Mouse (Mus musculus) thymus, adult 2 months (tissue): ENCODE results near the gene Polr1e. TPM values are rescaled to one million over a fixed set of nuclear protein-coding genes. Genes with fewer than 3 reads are reported as not detected.
"Not testable (repeated sequence)": the region's sequence is repeated elsewhere in the genome, so short reads cannot be mapped to it uniquely, and the experiment has no call there.

Experiments
- DNase-seq: peaks from one replicate; pipeline ENCODE4 v3.0.0; 2021
- H3K27ac ChIP-seq: fragments of 200-500 bp; 2 replicates; pipeline ENCODE4 v1.5.1; 2012; ENCODE audit warnings: low read length, control low read depth; ENCODE audit not compliant: control insufficient read depth, insufficient read depth
- H3K27me3 ChIP-seq: fragments of 200-500 bp; 2 replicates; pipeline ENCODE4 v1.6.1; 2012; ENCODE audit warnings: mild to moderate bottlenecking, low read length, moderate library complexity, mixed read lengths; ENCODE audit not compliant: control insufficient read depth, insufficient read depth
- H3K36me3 ChIP-seq: fragments of 200-500 bp; 2 replicates; pipeline ENCODE4 v1.6.1; 2012; ENCODE audit warnings: mild to moderate bottlenecking, low read length, moderate library complexity; ENCODE audit not compliant: control insufficient read depth, insufficient read depth
- H3K4me1 ChIP-seq: fragments of 200-500 bp; replicated peaks from 2 replicates; pipeline ENCODE4 v1.6.1; 2012; ENCODE audit warnings: low read length; ENCODE audit not compliant: control insufficient read depth, insufficient read depth
- H3K4me3 ChIP-seq: fragments of 200-500 bp; 2 replicates; pipeline ENCODE4 v1.5.1; 2012; ENCODE audit warnings: mild to moderate bottlenecking, low read length, control low read depth, moderate library complexity; ENCODE audit not compliant: control insufficient read depth, insufficient read depth
- CTCF ChIP-seq: fragments of 200-500 bp; IDR thresholded peaks from 2 replicates; pipeline ENCODE4 v1.5.1; 2012; ENCODE audit warnings: mild to moderate bottlenecking, control low read depth, low read length, moderate library complexity, borderline replicate concordance; ENCODE audit not compliant: control insufficient read depth, poor library complexity, insufficient read depth; ENCODE audit errors: extremely low read depth
- POLR2A ChIP-seq: fragments of 200-500 bp; IDR thresholded peaks from 2 replicates; pipeline ENCODE4 v1.6.1; 2012; ENCODE audit warnings: mild to moderate bottlenecking, low read length, control low read depth, moderate library complexity; ENCODE audit not compliant: control insufficient read depth, poor library complexity, insufficient read depth; ENCODE audit errors: extremely low read depth
- WGBS: fragments of 180-500 bp; shearing (Covaris S2); methylation state at CpG from one replicate; pipeline ENCODE4 v1.1.7; 2018; 5-methylcytosine and 5-hydroxymethylcytosine counted together
- polyA plus RNA-seq: library from polyadenylated mRNA; depleted of rRNA; stranded (reverse); fragments of >200 nt; gene quantifications from 2 replicates; pipeline ENCODE4 v1.2.3, GENCODE M21; 2012; rRNA removed

Polr1e gene
- polyA plus RNA-seq, 1 experiment = 11.1 TPM

- Histone ChIP-seq H3K27ac (no peak overlapping the region), H3K4me3 (no peak overlapping the region), H3K4me1 (no peaks in the 10 kb centered on the region; the same call in 1 of the 2 replicates), H3K27me3 (no peaks in the 10 kb centered on the region), H3K36me3 (no peaks in the 10 kb centered on the region)
- TF ChIP-seq CTCF = no peak
- no peak for TF ChIP-seq POLR2A
- DNase-seq = no peak
- WGBS = 87% methylated on average over 6 of the region's 6 CpGs
Measured at GRCm38 (mm10) chr4:45073544-45073943, 55.2 kb downstream of the Polr1e start.

- not testable (repeated sequence) for H3K27me3 ChIP-seq, DNase-seq, H3K4me3 ChIP-seq, H3K36me3 ChIP-seq, H3K4me1 ChIP-seq, H3K27ac ChIP-seq
- WGBS = 87% methylated on average over 4 of the region's 4 CpGs
Measured at GRCm38 (mm10) chr4:45081041-45081440, 62.7 kb downstream of the Polr1e start.

- no peak for DNase-seq
- H3K4me3 ChIP-seq = no peak overlapping the region
- 91% methylated on average over 9 of the region's 9 CpGs for WGBS
Measured at GRCm38 (mm10) chr4:45082951-45083350, 64.6 kb downstream of the Polr1e start.

GRCm38 (mm10) chr4:45083487-45083886, 65.1 kb downstream of the Polr1e start:
- Histone ChIP-seq H3K36me3 (no peaks in the 10 kb centered on the region), H3K27ac (no peak overlapping the region), H3K4me3 (no peak overlapping the region), H3K4me1 (peaks cover 5% of the 10 kb centered on the region; the same call in 1 of the 2 replicates), H3K27me3 (no peaks in the 10 kb centered on the region)
- 23% methylated on average over 8 of the region's 8 CpGs for WGBS
- DNase-seq = no peak
- no peak for TF ChIP-seq CTCF
- no peak for TF ChIP-seq POLR2A

More at GRCm38 (mm10) chr4:45082951-45083350, 64.6 kb downstream of the Polr1e start:
- peaks cover 5% of the 10 kb centered on the region; the same call in 1 of the 2 replicates for H3K4me1 ChIP-seq
- no peak overlapping the region for H3K27ac ChIP-seq
- H3K36me3 ChIP-seq = no peaks in the 10 kb centered on the region
- TF ChIP-seq POLR2A (no peak), CTCF (no peak)
- H3K27me3 ChIP-seq = no peaks in the 10 kb centered on the region

GRCm38 (mm10) chr4:45084021-45084894, 65.9 kb downstream of the Polr1e start, which contains the start of gene Fbxo10:
Gene Fbxo10, minus strand, starts transcription at chr4:45084604.
- TF ChIP-seq POLR2A (no peak), CTCF (peak; percentile 29; the same call in 1 of the 2 replicates)
- WGBS = under 1% methylated on average over 77 of the region's 77 CpGs
- H3K27ac ChIP-seq = no peak within 1 kb of the TSS

GRCm38 (mm10) chr4:45084895-45085290, 66.5 kb downstream of the Polr1e start:
- Histone ChIP-seq H3K27me3 (no peaks in the 10 kb centered on the region), H3K4me3 (peak overlapping the region; percentile 76), H3K27ac (no peak overlapping the region), H3K4me1 (peaks cover 5% of the 10 kb centered on the region; the same call in 1 of the 2 replicates), H3K36me3 (no peaks in the 10 kb centered on the region)
- 57% methylated on average over 8 of the region's 8 CpGs for WGBS
- DNase-seq = no peak
- no peak for TF ChIP-seq POLR2A
- no peak for TF ChIP-seq CTCF

More at GRCm38 (mm10) chr4:45084021-45084894, 65.9 kb downstream of the Polr1e start, which contains the start of gene Fbxo10:
- Histone ChIP-seq H3K27me3 (no peaks in the 10 kb centered on the region), H3K4me1 (peaks cover 5% of the 10 kb centered on the region; the same call in 1 of the 2 replicates), H3K4me3 (peak within 1 kb of the TSS; percentile 76), H3K36me3 (no peaks in the 10 kb centered on the region)
- DNase-seq = peak; percentile 92

Other genes starting within 250 kb of the Polr1e start
- gene Grhpr, start 37.2 kb upstream of the Polr1e start, polyA plus RNA-seq = 33.3 and 35.9 TPM in 2 replicates
- 26.7 and 27.8 TPM in 2 replicates for gene Zbtb5, start 6.2 kb upstream of the Polr1e start, polyA plus RNA-seq
- 16.3 and 19.2 TPM in 2 replicates for gene Fbxo10, start 66.0 kb downstream of the Polr1e start, polyA plus RNA-seq
- gene Tomm5, start 89.5 kb downstream of the Polr1e start, polyA plus RNA-seq = 68.0 and 92.4 TPM in 2 replicates
- 0.67 and 1.0 TPM in 2 replicates for gene Frmpd1, start 166.3 kb downstream of the Polr1e start, polyA plus RNA-seq